Mouse (Mus musculus): ENCODE data around the gene Gm16181. TPM values are rescaled to one million over a fixed set of nuclear protein-coding genes. Genes with fewer than 3 reads are reported as not detected.
A peak's percentile ranks its signal among the peaks of the same experiment; 100 is the strongest.

The Gm16181 gene
- total and polyA plus RNA-seq, 2 experiments from 2014 or later: 0.40 TPM; not detected in 1

DNA sequence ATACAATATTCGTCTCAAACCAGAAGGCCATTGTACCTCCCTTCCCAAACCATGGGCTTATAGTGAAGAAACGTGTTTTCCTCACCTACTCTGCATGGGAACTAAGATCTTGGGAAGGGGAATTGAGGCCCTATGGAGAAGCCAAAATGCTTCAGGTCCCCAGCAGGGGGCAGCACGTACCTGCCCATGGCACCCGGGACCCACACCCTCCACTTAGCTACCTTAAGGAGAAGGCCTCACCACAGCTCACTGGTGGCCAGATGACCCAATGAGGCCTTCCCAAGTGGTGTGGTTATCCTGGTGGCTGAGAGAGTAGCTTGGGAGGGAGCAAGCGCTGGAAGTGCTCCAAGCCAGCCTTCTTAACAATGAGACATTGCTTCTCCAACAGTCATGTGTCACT, 42.1 kb upstream of the Gm16181 start:
- peak; percentile 69 for DNase-seq (ENCODE audit: low spot score)
- no peak overlapping the region for H3K4me2 ChIP-seq (ENCODE audit: low read depth, low read length)
- no peaks in the 10 kb centered on the region for H3K4me1 ChIP-seq (ENCODE audit: insufficient read depth, low read length)
- H3K27me3 ChIP-seq (ENCODE audit: insufficient read depth, low read length): no peaks in the 10 kb centered on the region
- H3K9ac ChIP-seq (replicated peaks; ENCODE audit: low read length): no peak overlapping the region
- TF ChIP-seq CTCF (IDR thresholded peaks at IDR 0.05; ENCODE audit: low read depth): peak; percentile 77
- H3K4me3 ChIP-seq (ENCODE audit: low read length): no peak overlapping the region
- H3K9me3 ChIP-seq (ENCODE audit: low read length): no peaks in the 10 kb centered on the region
- no peak for ATAC-seq
- H3K36me3 ChIP-seq (ENCODE audit: insufficient read depth, low read length): no peaks in the 10 kb centered on the region
- no peak overlapping the region for H3K27ac ChIP-seq
- 15% methylated on average over 5 of the region's 5 CpGs for WGBS

GRCm38 (mm10) chr17:35180093-35180492, 40.5 kb upstream of the Gm16181 start:
- 84% methylated on average over 5 of the region's 5 CpGs for WGBS
- ATAC-seq: no peak

GRCm38 (mm10) chr17:35185639-35186611, 34.7 kb upstream of the Gm16181 start:
- no peaks in the 10 kb centered on the region for H3K27me3 ChIP-seq (ENCODE audit: insufficient read depth, low read length)
- peak overlapping the region; percentile 38 for H3K4me3 ChIP-seq (ENCODE audit: low read length)
- H3K9ac ChIP-seq (replicated peaks; ENCODE audit: low read length): peak overlapping the region; percentile 35; the same call in 1 of the 2 replicates
- H3K36me3 ChIP-seq (ENCODE audit: insufficient read depth, low read length): no peaks in the 10 kb centered on the region
- H3K9me3 ChIP-seq (ENCODE audit: low read length): no peaks in the 10 kb centered on the region
- H3K27ac ChIP-seq: peak overlapping the region; percentile 66
- H3K4me1 ChIP-seq (ENCODE audit: insufficient read depth, low read length): no peaks in the 10 kb centered on the region
- peak overlapping the region; percentile 63 for H3K4me2 ChIP-seq (ENCODE audit: low read depth, low read length)
- no peak for TF ChIP-seq CTCF (IDR thresholded peaks at IDR 0.05; ENCODE audit: low read depth)
- DNase-seq (ENCODE audit: low spot score): peak; percentile 46
- 4% methylated on average over 17 of the region's 18 CpGs for WGBS
- peak; percentile 69; the same call in 1 of the 2 replicates for ATAC-seq

More at GRCm38 (mm10) chr17:35180093-35180492, 40.5 kb upstream of the Gm16181 start:
- Histone ChIP-seq H3K27me3 (ENCODE audit: insufficient read depth, low read length) (no peaks in the 10 kb centered on the region), H3K4me2 (ENCODE audit: low read depth, low read length) (no peak overlapping the region), H3K9me3 (ENCODE audit: low read length) (no peaks in the 10 kb centered on the region), H3K36me3 (ENCODE audit: insufficient read depth, low read length) (no peaks in the 10 kb centered on the region), H3K9ac (replicated peaks; ENCODE audit: low read length) (no peak overlapping the region), H3K4me3 (ENCODE audit: low read length) (no peak overlapping the region), H3K4me1 (ENCODE audit: insufficient read depth, low read length) (no peaks in the 10 kb centered on the region), H3K27ac (no peak overlapping the region)
- no peak for DNase-seq (ENCODE audit: low spot score)
- no peak for TF ChIP-seq CTCF (IDR thresholded peaks at IDR 0.05; ENCODE audit: low read depth)

DNA sequence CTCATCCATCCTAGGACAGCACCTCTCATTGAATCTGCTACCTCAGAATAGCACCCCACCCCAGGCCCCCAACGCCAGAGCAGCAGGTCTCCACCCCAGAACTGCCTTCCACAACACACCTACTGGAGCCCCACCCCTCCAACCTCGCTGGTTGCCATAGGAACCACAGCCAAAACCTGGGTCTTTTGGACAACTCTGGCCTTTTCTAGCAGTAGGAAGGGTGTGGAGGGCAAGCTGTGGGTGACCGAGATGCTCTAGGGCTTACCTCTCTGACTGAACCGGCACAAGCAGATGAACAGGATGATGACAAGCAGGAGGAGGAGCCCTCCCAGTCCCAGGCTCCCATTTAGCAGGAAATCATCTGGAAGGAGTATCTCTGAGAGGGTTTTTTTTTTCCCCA, 34.0 kb upstream of the Gm16181 start:
- Histone ChIP-seq H3K36me3 (ENCODE audit: insufficient read depth, low read length) (no peaks in the 10 kb centered on the region), H3K4me1 (ENCODE audit: insufficient read depth, low read length) (no peaks in the 10 kb centered on the region), H3K27ac (peak overlapping the region; percentile 66), H3K9ac (replicated peaks; ENCODE audit: low read length) (peak overlapping the region; percentile 35; the same call in 1 of the 2 replicates), H3K9me3 (ENCODE audit: low read length) (no peaks in the 10 kb centered on the region), H3K27me3 (ENCODE audit: insufficient read depth, low read length) (no peaks in the 10 kb centered on the region), H3K4me3 (ENCODE audit: low read length) (peak overlapping the region; percentile 38), H3K4me2 (ENCODE audit: low read depth, low read length) (peak overlapping the region; percentile 63)
- DNase-seq (ENCODE audit: low spot score) (peak; percentile 31), ATAC-seq (peak; percentile 62; the same call in 1 of the 2 replicates)
- TF ChIP-seq CTCF (IDR thresholded peaks at IDR 0.05; ENCODE audit: low read depth): no peak
- 0% methylated on average over 4 of the region's 4 CpGs for WGBS

DNA sequence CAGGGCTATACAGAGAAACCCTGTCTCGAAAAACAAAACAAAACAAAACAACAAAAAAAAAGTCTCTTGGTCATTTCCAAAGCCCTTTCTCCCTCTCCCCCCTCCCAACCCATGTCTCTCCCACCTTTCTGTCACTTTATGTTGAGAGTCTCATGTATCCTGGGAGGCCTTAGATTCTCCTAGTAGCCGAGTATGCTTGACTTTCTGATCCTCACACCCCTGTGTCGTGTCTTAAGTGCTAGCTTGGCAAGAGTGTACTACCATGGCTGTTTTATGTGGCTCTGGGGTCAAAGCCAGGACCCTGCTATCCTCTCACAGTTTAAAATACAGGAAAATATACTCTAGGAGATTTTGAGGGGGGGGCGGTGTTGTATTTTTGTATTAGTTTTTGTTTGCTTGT, 33.3 kb upstream of the Gm16181 start:
- TF ChIP-seq CTCF (IDR thresholded peaks at IDR 0.05; ENCODE audit: low read depth): no peak
- Histone ChIP-seq H3K27me3 (ENCODE audit: insufficient read depth, low read length) (no peaks in the 10 kb centered on the region), H3K4me1 (ENCODE audit: insufficient read depth, low read length) (no peaks in the 10 kb centered on the region), H3K9ac (replicated peaks; ENCODE audit: low read length) (no peak overlapping the region), H3K4me2 (ENCODE audit: low read depth, low read length) (no peak overlapping the region), H3K36me3 (ENCODE audit: insufficient read depth, low read length) (no peaks in the 10 kb centered on the region), H3K9me3 (ENCODE audit: low read length) (no peaks in the 10 kb centered on the region), H3K4me3 (ENCODE audit: low read length) (no peak overlapping the region), H3K27ac (no peak overlapping the region)
- ATAC-seq: no peak
- no peak for DNase-seq (ENCODE audit: low spot score)
- 71% methylated on average over 4 of the region's 4 CpGs for WGBS

DNA sequence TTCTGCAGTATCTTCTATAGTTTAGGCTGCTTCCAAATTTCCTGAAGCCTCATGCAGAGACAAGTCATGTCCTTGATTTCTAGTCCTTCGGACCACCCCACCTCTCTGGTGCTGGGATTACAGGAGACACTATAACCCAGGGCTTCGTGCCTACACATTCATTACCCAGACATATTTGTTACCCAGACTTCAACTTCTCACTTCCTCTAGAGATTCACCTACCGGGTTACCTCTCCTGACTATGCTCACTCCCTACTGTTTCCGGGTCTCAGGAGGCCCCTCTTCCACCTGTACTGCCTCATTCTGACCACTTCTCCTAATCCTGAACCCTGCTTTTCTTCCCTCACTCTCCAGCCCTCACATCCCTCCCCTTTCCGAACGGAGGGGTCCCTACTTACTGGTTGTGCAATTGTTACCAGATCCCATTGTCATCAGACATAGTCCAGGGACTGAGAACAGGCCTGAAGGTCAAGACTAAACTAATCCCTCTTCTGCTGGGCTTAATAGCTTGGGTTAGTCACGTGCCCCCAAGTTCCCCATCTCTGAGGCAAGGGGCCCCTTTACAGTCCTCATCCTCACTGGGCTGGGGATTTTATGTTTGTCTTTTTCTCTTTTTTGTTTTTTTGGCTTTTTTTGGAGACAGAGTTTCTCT, 32.5 kb upstream of the Gm16181 start, which contains the start of gene Lst1:
Lst1 (minus strand) TSS at position 481 of the 652 bp plus-strand sequence.
- WGBS: 72% methylated on average over 7 of the region's 7 CpGs
- Histone ChIP-seq H3K9me3 (ENCODE audit: low read length) (no peaks in the 10 kb centered on the region), H3K4me3 (ENCODE audit: low read length) (no peak within 1 kb of the TSS), H3K36me3 (ENCODE audit: insufficient read depth, low read length) (no peaks in the 10 kb centered on the region), H3K4me2 (ENCODE audit: low read depth, low read length) (no peak within 1 kb of the TSS), H3K9ac (replicated peaks; ENCODE audit: low read length) (no peak within 1 kb of the TSS), H3K27ac (no peak within 1 kb of the TSS; the same call in 1 of the 2 replicates), H3K27me3 (ENCODE audit: insufficient read depth, low read length) (no peaks in the 10 kb centered on the region), H3K4me1 (ENCODE audit: insufficient read depth, low read length) (no peaks in the 10 kb centered on the region)
- DNase-seq (ENCODE audit: low spot score) (no peak), ATAC-seq (no peak)
- no peak for TF ChIP-seq CTCF (IDR thresholded peaks at IDR 0.05; ENCODE audit: low read depth)
